In genomic region chr5:105115740-105116139, GRCm38 (mm10) we compare ENCODE assay signal across 30 mouse cellular contexts. TPM values are rescaled to one million over a fixed set of nuclear protein-coding genes. Genes with fewer than 3 reads are reported as not detected.
A peak's percentile ranks its signal among the peaks of the same experiment; 100 is the strongest.
DNase-seq lines count a peak whose midpoint lies in the region; ATAC-seq and TF ChIP-seq lines count a peak whose summit lies in the region.
"Had no signal": no experiment of that assay in that cellular context is flagged by ENCODE, and none has a peak within 500 bp of the region (broad histone marks: within the 10 kb centered on the region; RNA-seq: fewer than 3 reads in every experiment).

No protein-coding gene starts in this region.

- peaks cover 4% of the 10 kb centered on the region; the same call in 1 of the 2 replicates for H3K4me1 ChIP-seq in lung, adult 2 months (ENCODE audit: control insufficient read depth, insufficient read depth, low read length)
- H3K4me1 ChIP-seq: embryonic facial prominence, embryonic 12.5 days; embryonic facial prominence, embryonic 15.5 days; heart, embryonic 12.5 days; heart, embryonic 15.5 days; hindbrain, embryonic 10.5 days; hindbrain, embryonic 13.5 days had no signal

- no peak overlapping the region for H3K4me3 ChIP-seq in lung, adult 2 months (replicated peaks; ENCODE audit: extremely low read depth, low read depth, low read length)
- H3K4me3 ChIP-seq: embryonic facial prominence, embryonic 12.5 days; embryonic facial prominence, embryonic 15.5 days; heart, embryonic 12.5 days; heart, embryonic 15.5 days; hindbrain, embryonic 10.5 days; hindbrain, embryonic 13.5 days had no signal

- no peak for TF ChIP-seq CTCF in lung, adult 2 months (IDR thresholded peaks at IDR 0.05; ENCODE audit: insufficient read depth, low read length)

- peak; percentile 10 for ATAC-seq in activated CD4-positive, CD25-positive, alpha-beta regulatory T cell, adult 4 months
- ATAC-seq: forebrain, embryonic 14.5 days; forebrain, postnatal 0 days; hindbrain, embryonic 16.5 days had no signal

- TF ChIP-seq POLR2A in lung, adult 2 months (IDR thresholded peaks at IDR 0.05; ENCODE audit: borderline replicate concordance, extremely low read depth, low read depth, low read length), result no peak

- DNase-seq in lung, postnatal 36 days, result peak; percentile 16
- no peak for DNase-seq in lung, adult 2 months
- peak; percentile 30 for DNase-seq in CD4-positive, CD25-positive, alpha-beta regulatory T cell, adult 2 months (ENCODE audit: low read depth, low spot score)
- DNase-seq in naive thymus-derived CD4-positive, alpha-beta T cell, adult 2 months (ENCODE audit: low read depth), result peak; percentile 43
- DNase-seq in layer of hippocampus, adult 9-10 months (ENCODE audit: low spot score), result no peak
- no peak for DNase-seq in layer of hippocampus, postnatal 25 days (ENCODE audit: extremely low spot score in 1 of 2, low spot score in 1 of 2)
- DNase-seq: adrenal gland, postnatal 10 days; adrenal gland, postnatal 36 days; cerebellum, adult 11 months; cerebellum, adult 2 months; cerebellum, adult 9-11 months; cerebellum, postnatal 25 days; forebrain, postnatal 0 days; gastrocnemius, postnatal 25 days; heart, adult 18-20 months; heart, postnatal 10 days; heart, postnatal 36 days had no signal

- WGBS in lung, adult 2 months, result 49% methylated on average over 2 of the region's 2 CpGs

RNA-seq across cellular contexts. Expression of gene Gbp9, which starts 23.6 kb away (rescaled TPM):
- 11.6 and 16.6 TPM in 2 replicates for polyA plus RNA-seq in lung, adult 2 months (2012; rRNA removed)
- 100 to 1,000 TPM in 1 of 2 experiments, 10 to 100 TPM in 1; 93.3 to 104 TPM for polyA plus RNA-seq in activated CD4-positive, CD25-positive, alpha-beta regulatory T cell, adult 4 months (2017; shearing (Covaris generic))
- total RNA-seq in layer of hippocampus, postnatal 25 days (2021), result 1 to 10 TPM; 1.1 to 1.7 TPM
- polyA plus RNA-seq: C2C12 had no signal

RNA-seq across cellular contexts. Expression of gene Gbp8, which starts 23.6 kb away (rescaled TPM):
- polyA plus RNA-seq in lung, adult 2 months (2012; rRNA removed), result 2.3 and 2.6 TPM in 2 replicates
- 10 to 100 TPM; 80.6 to 95.2 TPM for polyA plus RNA-seq in activated CD4-positive, CD25-positive, alpha-beta regulatory T cell, adult 4 months (2017; shearing (Covaris generic))
- total RNA-seq in layer of hippocampus, postnatal 25 days (2021), result not detected
- total RNA-seq: forebrain, postnatal 0 days; MEL had no signal
- polyA plus RNA-seq: C2C12; forebrain, embryonic 11.5 days had no signal

RNA-seq across cellular contexts. Expression of gene Gbp4, which starts 23.6 kb away (rescaled TPM):
- polyA plus RNA-seq in lung, adult 2 months (2012; rRNA removed), result 18.0 and 18.3 TPM in 2 replicates
- polyA plus RNA-seq in activated CD4-positive, CD25-positive, alpha-beta regulatory T cell, adult 4 months (2017; shearing (Covaris generic)), result 100 to 1,000 TPM; 200 to 257 TPM
- total RNA-seq in layer of hippocampus, postnatal 25 days (2021), result 1 to 10 TPM in 1 of 2 experiments, under 1 TPM in 1; 0.39 to 1.4 TPM
- total RNA-seq: common myeloid progenitor, adult 5-6 weeks; MEL had no signal
- polyA plus RNA-seq: C2C12 had no signal

Comparison
In these comparisons a context has a peak if more than half of its experiments do, and no peak if none do; other contexts are left out.
1. DNase-seq: peak in lung, postnatal 36 days (single experiment), CD4-positive, CD25-positive, alpha-beta regulatory T cell, adult 2 months (single experiment) and naive thymus-derived CD4-positive, alpha-beta T cell, adult 2 months (single experiment); none in lung, adult 2 months (single experiment), layer of hippocampus, adult 9-10 months (single experiment) and layer of hippocampus, postnatal 25 days (0 of 2).
2. RNA of gene Gbp8, which starts 23.6 kb away (polyA plus RNA-seq): 80.6 to 95.2 TPM in activated CD4-positive, CD25-positive, alpha-beta regulatory T cell, adult 4 months; 2.3 to 2.6 TPM in lung, adult 2 months; every median in the first group is over 10 times any median in the second.
3. RNA of gene Gbp4, which starts 23.6 kb away (polyA plus RNA-seq): 200 to 257 TPM in activated CD4-positive, CD25-positive, alpha-beta regulatory T cell, adult 4 months; 18.0 to 18.3 TPM in lung, adult 2 months; every median in the first group is over 10 times any median in the second.